Mouse (Mus musculus) adrenal gland, adult 18-20 months (tissue): Measurements from ENCODE around the gene Dkkl1. TPM values are rescaled to one million over a fixed set of nuclear protein-coding genes. Genes with fewer than 3 reads are reported as not detected.

Experiments used
- DNase-seq, 2 experiments: peaks; one replicate each; pipeline ENCODE4 v3.0.0; 2021 to 2022; ENCODE audit warnings: low spot score in 2 of 2
- total RNA-seq, 2 experiments: library from RNA; stranded (reverse); gene quantifications; 1 replicate in 1 of 2; 2 replicates in 1 of 2; pipeline ENCODE4 v1.2.3; 2021

Dkkl1 gene
- total RNA-seq, 2 experiments from 2014 or later, result not detected

GRCm38 (mm10) chr7:45229459-45230203 is 17.7 kb upstream of the Dkkl1 start:
- DNase-seq, result no peak

GRCm38 (mm10) chr7:45229046-45229445 is 17.1 kb upstream of the Dkkl1 start:
- no peak for DNase-seq

- no peak for DNase-seq
Measured at GRCm38 (mm10) chr7:45228548-45228947, 16.6 kb upstream of the Dkkl1 start.

- no peak for DNase-seq
Measured at GRCm38 (mm10) chr7:45226421-45226820, 14.5 kb upstream of the Dkkl1 start.

GRCm38 (mm10) chr7:45224826-45225225 is 12.9 kb upstream of the Dkkl1 start:
- DNase-seq, result no peak

DNA sequence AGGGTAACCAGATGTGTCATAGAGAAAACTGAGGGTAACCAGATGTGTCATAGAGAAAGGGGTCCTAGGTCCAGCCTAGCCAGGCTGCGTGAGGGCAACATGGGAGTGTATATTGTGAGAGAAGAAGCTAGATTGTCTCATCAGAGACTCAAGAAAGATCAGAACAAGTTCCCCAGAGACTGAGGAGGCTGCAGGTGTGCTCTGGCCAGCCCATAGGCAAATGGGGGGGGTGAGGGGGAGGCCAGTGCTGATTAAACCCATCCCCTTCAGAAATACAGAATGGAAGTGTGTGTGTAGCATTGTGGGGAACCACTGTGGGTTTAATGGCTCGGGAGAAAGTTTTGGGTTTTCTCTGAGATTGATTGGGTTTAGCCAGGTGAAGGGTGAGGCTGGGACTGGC is 9.7 kb upstream of the Dkkl1 start:
- DNase-seq, result no peak

GRCm38 (mm10) chr7:45216442-45217183 is 4.7 kb upstream of the Dkkl1 start:
- peak; percentile 28 to 49 for DNase-seq

DNA sequence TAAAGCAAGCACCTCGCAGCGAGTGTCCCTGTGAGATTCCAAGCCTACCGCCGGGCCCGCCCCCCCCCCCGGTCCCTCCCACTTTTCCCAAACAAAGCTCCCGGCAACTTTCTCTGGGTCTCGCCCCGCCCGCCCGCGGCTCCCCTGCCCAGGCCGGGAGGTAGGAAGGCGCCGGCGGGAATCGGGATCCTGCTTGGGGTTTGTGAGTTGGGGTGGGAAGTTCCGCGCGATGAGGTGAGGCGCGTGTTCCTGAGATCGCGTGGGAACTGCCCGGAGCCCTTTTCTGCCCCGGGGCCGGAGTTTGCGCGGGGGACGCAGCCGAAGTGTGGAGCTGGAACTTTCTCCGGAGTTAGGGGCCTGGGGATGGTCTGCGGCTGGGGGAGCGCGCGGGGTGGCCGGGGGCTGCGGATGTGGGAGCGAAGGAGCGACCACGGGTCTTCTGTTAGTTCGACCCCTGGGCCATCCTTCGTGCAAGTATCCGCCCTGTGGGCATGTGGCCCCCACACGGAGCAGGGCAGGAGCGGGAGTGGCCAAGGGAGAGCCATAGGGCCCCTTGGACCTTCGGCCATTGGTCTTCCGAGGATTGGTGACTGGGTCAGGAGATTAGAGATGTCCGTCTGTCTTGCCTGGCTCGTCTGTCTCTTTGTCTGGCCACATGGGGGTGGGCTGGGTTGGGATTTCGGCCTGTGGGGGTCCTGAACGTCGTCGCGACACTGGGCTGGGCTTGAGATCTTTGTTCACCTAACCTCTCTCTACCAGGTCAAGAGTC is 3.9 kb upstream of the Dkkl1 start, which contains the start of gene Tead2:
TSS of gene Tead2 (plus strand) at position 81 of the 769 bp plus-strand sequence.
- DNase-seq, result peak; percentile 34 to 49

- DNase-seq, result no peak
Measured at GRCm38 (mm10) chr7:45213708-45214107, 1.8 kb upstream of the Dkkl1 start.

GRCm38 (mm10) chr7:45212356-45212755 is 409 bp upstream of the Dkkl1 start:
- DNase-seq, result no peak

DNA sequence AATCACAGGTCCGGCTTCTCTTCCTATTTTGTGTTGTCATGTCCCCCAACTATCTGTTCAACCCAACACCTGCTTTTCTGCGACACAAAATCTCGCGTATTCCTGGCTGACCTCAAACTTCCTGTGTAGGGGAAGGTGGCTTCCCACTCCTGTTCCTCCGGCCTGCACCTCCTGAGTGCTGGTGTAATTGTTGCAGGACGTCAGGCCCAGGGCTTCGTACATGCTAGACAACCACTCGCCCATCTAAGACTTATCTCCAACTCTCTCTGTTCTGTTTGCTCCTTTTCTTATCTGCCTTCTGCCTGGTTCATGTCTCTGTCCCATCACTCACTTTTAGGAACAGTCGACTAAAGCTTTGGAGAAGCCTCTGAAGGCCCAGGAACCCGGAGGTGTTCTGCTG is 877 bp downstream of the Dkkl1 start:
- no peak for DNase-seq

DNA sequence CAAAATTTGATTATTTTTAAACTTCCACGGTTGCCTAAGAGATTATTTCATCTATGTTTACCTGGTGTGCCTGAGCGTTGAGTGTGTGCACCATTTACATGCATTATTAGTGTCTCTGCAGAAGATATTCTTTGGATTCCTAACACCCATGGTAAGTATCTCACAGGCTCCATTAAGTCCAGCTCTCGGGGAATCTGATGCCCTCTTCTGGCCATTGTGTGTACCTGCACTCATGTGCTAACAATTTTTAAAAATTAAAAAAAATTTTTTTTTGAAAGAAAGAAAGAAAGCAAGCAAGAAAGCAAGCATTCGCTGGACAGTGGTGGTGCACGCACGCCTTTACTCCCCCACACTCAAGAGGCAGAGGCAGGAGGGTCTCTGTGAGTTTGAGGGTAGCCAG is 3.7 kb downstream of the Dkkl1 start:
- no peak for DNase-seq

- peak; percentile 70 to 75 for DNase-seq
Measured at GRCm38 (mm10) chr7:45204380-45205143, 7.4 kb downstream of the Dkkl1 start, which contains the start of gene Ccdc155. Gene Ccdc155 (minus strand): TSS chr7:45204892.

DNA sequence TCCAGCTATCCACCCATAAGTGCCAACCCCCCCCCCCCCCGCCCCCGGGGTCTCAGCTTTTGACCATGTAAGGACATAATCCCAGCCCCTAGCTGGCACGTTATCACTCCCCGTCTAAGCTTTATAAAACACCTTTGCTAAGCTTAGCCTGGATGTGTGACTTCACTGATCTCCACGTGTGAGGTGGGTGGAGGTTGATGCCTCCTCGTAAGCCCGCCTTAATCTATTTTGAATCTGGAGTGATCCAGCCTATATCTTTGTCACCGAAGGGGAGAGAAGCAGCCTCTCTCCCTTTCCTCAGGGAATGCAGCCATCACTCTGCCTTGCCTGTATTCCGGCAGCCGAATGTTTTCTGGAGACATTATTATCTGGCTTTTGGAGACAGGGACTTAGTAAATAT is 9.3 kb downstream of the Dkkl1 start:
- DNase-seq, result no peak

DNA sequence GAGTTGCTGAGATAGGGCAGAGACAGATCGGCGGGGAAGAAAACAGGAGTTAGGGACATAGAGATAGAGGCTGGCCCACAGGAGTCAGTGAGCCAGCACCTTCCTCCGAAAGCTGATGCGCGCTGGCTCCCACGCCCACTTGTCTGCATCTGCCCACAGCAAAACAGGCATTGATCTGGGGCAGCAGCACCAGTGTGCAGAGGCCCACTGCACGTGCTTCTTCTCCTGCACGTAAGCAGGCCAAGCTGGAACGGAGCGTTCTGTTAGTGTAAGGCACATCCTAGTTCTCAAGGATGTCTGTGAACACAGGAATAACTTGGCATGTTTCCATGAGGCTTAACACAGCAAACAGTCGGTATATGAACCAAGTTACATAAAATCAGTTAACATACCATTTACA is 13.0 kb downstream of the Dkkl1 start:
- no peak for DNase-seq

DNA sequence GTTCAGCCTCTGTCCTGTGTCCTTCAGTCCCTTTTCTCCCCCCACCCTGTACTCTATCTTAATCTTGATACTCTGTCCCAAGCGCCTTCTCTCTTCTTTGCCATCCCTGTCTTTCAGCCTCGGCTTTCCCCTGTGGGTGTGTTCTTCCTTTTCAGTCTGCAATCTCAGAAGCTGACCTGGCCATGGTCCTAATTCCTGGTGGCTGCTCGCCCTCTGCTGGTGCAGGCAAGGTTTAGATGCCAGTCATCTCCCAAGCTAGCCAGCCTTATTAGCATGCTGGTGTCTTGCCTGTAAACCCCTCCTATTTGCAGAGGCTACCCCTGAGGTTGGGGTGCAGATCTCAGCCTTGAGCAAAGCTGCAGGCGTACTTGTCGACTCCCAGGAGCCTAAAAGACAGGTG is 13.5 kb downstream of the Dkkl1 start:
- DNase-seq, result peak; percentile 59 to 64

- no peak for DNase-seq
Measured at GRCm38 (mm10) chr7:45196994-45197393, 15.0 kb downstream of the Dkkl1 start.

- DNase-seq, result no peak
Measured at GRCm38 (mm10) chr7:45196176-45196535, 15.8 kb downstream of the Dkkl1 start.

DNA sequence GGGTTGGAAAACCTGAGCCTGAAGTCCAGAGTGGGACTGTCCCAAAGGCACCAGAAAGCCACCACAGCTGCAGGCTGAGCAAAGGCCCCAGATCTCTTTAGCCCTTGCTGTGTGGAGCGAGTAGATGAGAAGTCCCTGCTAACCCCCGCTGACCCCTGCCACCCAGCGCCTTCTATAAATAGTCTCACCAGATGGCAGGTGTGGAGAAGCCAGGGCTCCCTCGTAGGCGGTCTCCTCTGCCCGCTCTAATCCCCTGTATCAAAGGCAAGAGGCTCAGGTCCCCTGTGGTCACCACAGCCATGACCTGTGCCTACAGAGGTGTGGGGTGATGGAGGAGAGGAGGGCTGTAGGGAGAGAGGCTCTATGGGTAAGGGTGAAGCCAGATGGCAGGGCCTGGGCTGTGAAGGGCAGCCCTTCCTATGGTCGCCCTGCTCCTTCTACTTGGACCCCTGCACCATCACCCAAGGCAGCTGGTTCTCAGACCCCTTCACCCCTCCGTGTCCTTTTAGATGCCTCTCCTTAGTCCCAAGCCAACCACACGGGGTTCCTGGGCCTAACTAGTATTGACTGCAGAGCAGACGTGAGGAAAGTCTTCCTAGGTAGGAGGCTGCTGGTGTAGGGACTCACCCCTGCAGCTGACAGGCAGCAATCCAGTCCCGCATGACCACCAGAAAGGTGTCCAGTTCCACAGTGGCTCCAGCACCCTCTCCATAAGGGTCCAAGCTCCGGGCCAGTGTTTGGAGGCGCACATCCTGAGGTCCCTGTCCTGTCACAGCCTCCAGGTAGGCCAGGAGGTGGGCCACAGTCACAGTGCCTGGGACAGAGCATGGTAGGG is 16.4 kb downstream of the Dkkl1 start:
- DNase-seq, result no peak
